Mouse (Mus musculus) c-Kit-negative CD71-positive TER-119-positive erythroid progenitor cells, embryonic 14.5 days (primary cell): ENCODE data around the gene Sult2a5.

ENCODE experiments used
- DNase-seq: peaks from one replicate; pipeline ENCODE4 v3.0.0-alpha.2; 2013; ENCODE audit warnings: low read depth, low spot score

Sult2a5 gene

DNA sequence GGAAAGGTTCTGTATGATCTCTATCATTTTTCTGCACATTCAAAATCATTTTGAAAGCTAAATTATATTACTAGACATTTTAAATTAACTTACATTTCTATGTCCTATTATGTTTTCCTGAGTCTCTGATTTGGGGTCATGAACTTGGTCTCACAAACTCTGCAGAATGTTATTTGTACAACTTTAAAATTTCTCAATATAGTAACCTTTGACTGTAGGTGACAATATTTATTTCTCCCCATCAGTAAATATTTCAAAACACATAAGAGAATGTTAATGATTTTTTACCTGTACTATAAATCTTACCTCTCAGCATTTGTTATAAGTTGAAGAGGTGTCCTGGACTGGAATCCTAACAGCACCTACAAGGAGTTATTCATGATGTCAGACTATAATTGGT lies at the start of gene Sult2a5:
TSS of gene Sult2a5 (plus strand) at position 301 of the 400 bp plus-strand sequence.
- DNase-seq = no peak
